Mouse (Mus musculus) brain, adult 2 months (tissue): ENCODE data around the gene Atm.

Experiments used
- DNase-seq: peaks from one replicate; pipeline ENCODE4 v3.0.0; 2011; ENCODE audit warnings: low read depth, low spot score

The Atm gene

GRCm38 (mm10) chr9:53408953-53409361, 127.6 kb downstream of the Atm start:
- peak; percentile 32 for DNase-seq

GRCm38 (mm10) chr9:53408548-53408947, 128.0 kb downstream of the Atm start:
- no peak for DNase-seq

GRCm38 (mm10) chr9:53404753-53405722, 131.5 kb downstream of the Atm start:
- peak; percentile 96 for DNase-seq

GRCm38 (mm10) chr9:53404050-53404752, 132.3 kb downstream of the Atm start:
- DNase-seq = no peak

GRCm38 (mm10) chr9:53402991-53403390, 133.5 kb downstream of the Atm start:
- no peak for DNase-seq

GRCm38 (mm10) chr9:53402291-53402711, 134.2 kb downstream of the Atm start, which contains the start of gene 4930550C14Rik:
Gene 4930550C14Rik (plus strand): TSS chr9:53402325.
- peak; percentile 35 for DNase-seq

- DNase-seq = no peak
Measured at GRCm38 (mm10) chr9:53401146-53401545, 135.4 kb downstream of the Atm start.

- no peak for DNase-seq
Measured at GRCm38 (mm10) chr9:53400696-53401095, 135.8 kb downstream of the Atm start.

GRCm38 (mm10) chr9:53399537-53399936, 137.0 kb downstream of the Atm start:
- DNase-seq = peak; percentile 50

GRCm38 (mm10) chr9:53398388-53398700, 138.2 kb downstream of the Atm start:
- DNase-seq = peak; percentile 91

GRCm38 (mm10) chr9:53397685-53398387, 138.7 kb downstream of the Atm start:
- peak; percentile 61 for DNase-seq

- DNase-seq = no peak
Measured at GRCm38 (mm10) chr9:53390136-53390535, 146.4 kb downstream of the Atm start.
